Mouse (Mus musculus): Measurements from ENCODE around the gene Ttc39d. TPM values are rescaled to one million over a fixed set of nuclear protein-coding genes. Genes with fewer than 3 reads are reported as not detected.
A peak's percentile ranks its signal among the peaks of the same experiment; 100 is the strongest.
"Not testable (repeated sequence)": the region's sequence is repeated elsewhere in the genome, so short reads cannot be mapped to it uniquely, and the experiment has no call there.

Ttc39d gene
- total RNA-seq, 2 experiments from 2014 or later, result 0.28 TPM; not detected in 1

- DNase-seq, result no peak
- intact Hi-C loops (cut with DNase I), result loop anchor here (5.0 kb wide), 1 partner anchor 136 kb away; no protein-coding TSS in a partner anchor
These were observed 23.6 kb upstream of the Ttc39d start for GRCm38 (mm10) chr17:80183615-80184014.

GRCm38 (mm10) chr17:80193075-80193474, 14.2 kb upstream of the Ttc39d start:
- no peak for DNase-seq
- intact Hi-C loops (cut with DNase I), result loop anchor here (5.0 kb wide), 1 partner anchor 531 kb away; no protein-coding TSS in a partner anchor

- intact Hi-C loops (cut with DNase I), result loop anchor here (2.0 kb wide), 1 partner anchor 342 kb away; no protein-coding TSS in a partner anchor
- DNase-seq, result no peak
These were observed 8.0 kb upstream of the Ttc39d start for GRCm38 (mm10) chr17:80199160-80199778.

GRCm38 (mm10) chr17:80205657-80206056, 1.6 kb upstream of the Ttc39d start:
- intact Hi-C loops (cut with DNase I), result no loop called here
- DNase-seq, result no peak

GRCm38 (mm10) chr17:80206301-80206670, 974 bp upstream of the Ttc39d start:
- DNase-seq, result peak; percentile 56
- intact Hi-C loops (cut with DNase I), result no loop called here

- DNase-seq; intact Hi-C loops (cut with DNase I): not testable (repeated sequence)
These were observed 6.7 kb downstream of the Ttc39d start for GRCm38 (mm10) chr17:80213998-80214397.

- no peak for DNase-seq
- intact Hi-C loops (cut with DNase I), result no loop called here
These were observed 12.9 kb downstream of the Ttc39d start for GRCm38 (mm10) chr17:80220131-80220530.

- intact Hi-C loops (cut with DNase I), result no loop called here
- DNase-seq, result no peak
These were observed 13.9 kb downstream of the Ttc39d start for GRCm38 (mm10) chr17:80221202-80221601.

GRCm38 (mm10) chr17:80221890-80222628, 14.8 kb downstream of the Ttc39d start:
- no peak for DNase-seq
- intact Hi-C loops (cut with DNase I), result no loop called here

- intact Hi-C loops (cut with DNase I), result no loop called here
- DNase-seq, result no peak
These were observed 16.6 kb downstream of the Ttc39d start for GRCm38 (mm10) chr17:80223829-80224228.

- peak; percentile 80 for DNase-seq
- intact Hi-C loops (cut with DNase I), result no loop called here
These were observed 17.3 kb downstream of the Ttc39d start, which contains the start of gene Gemin6 for GRCm38 (mm10) chr17:80224326-80225116. Gene Gemin6 (plus strand): TSS chr17:80224441.

- DNase-seq; intact Hi-C loops (cut with DNase I): not testable (repeated sequence)
These were observed 17.9 kb downstream of the Ttc39d start for GRCm38 (mm10) chr17:80225142-80225541.

- intact Hi-C loops (cut with DNase I), result no loop called here
- DNase-seq, result peak; percentile 46
These were observed 22.1 kb downstream of the Ttc39d start for GRCm38 (mm10) chr17:80229396-80229795.

GRCm38 (mm10) chr17:80233844-80234243, 26.6 kb downstream of the Ttc39d start:
- intact Hi-C loops (cut with DNase I), result no loop called here
- DNase-seq, result no peak

GRCm38 (mm10) chr17:80234376-80234775, 27.1 kb downstream of the Ttc39d start:
- intact Hi-C loops (cut with DNase I), result no loop called here
- DNase-seq, result no peak

GRCm38 (mm10) chr17:80235477-80235876, 28.2 kb downstream of the Ttc39d start:
- DNase-seq, result no peak
- intact Hi-C loops (cut with DNase I), result no loop called here

- intact Hi-C loops (cut with DNase I), result no loop called here
- DNase-seq, result no peak
These were observed 29.5 kb downstream of the Ttc39d start for GRCm38 (mm10) chr17:80236805-80237204.

- intact Hi-C loops (cut with DNase I), result no loop called here
- DNase-seq, result no peak
These were observed 30.2 kb downstream of the Ttc39d start for GRCm38 (mm10) chr17:80237475-80237874.

GRCm38 (mm10) chr17:80241594-80241993, 34.3 kb downstream of the Ttc39d start:
- intact Hi-C loops (cut with DNase I), result no loop called here

GRCm38 (mm10) chr17:80243116-80243515, 35.9 kb downstream of the Ttc39d start:
- no peak for DNase-seq
- intact Hi-C loops (cut with DNase I), result no loop called here

More at GRCm38 (mm10) chr17:80241594-80241993, 34.3 kb downstream of the Ttc39d start:
- no peak for DNase-seq
